Mouse (Mus musculus) kidney, embryonic 14.5 days (tissue): ENCODE results near the gene Map4k1. TPM values are rescaled to one million over a fixed set of nuclear protein-coding genes. Genes with fewer than 3 reads are reported as not detected.

ENCODE experiments used
- ATAC-seq: fragments of 200-750 bp; cut with Nextera tagmentation; 2 replicates; pipeline ENCODE4 v1.8.0; 2017; ENCODE audit warnings: moderate number of reproducible peaks, mild to moderate bottlenecking, moderate TSS enrichment, moderate library complexity; ENCODE audit not compliant: low FRiP score, low TSS enrichment
- H3K27ac ChIP-seq: fragments of 300-500 bp; sonication (generic); 2 replicates; pipeline ENCODE4 v1.5.1; 2014; ENCODE audit warnings: low read depth, mild to moderate bottlenecking, low read length, moderate library complexity, mixed read lengths
- H3K27me3 ChIP-seq: fragments of 300-500 bp; sonication (generic); 2 replicates; pipeline ENCODE4 v1.6.1; 2014; ENCODE audit warnings: mild to moderate bottlenecking, low read length; ENCODE audit not compliant: control insufficient read depth, insufficient read depth
- H3K36me3 ChIP-seq: fragments of 300-500 bp; sonication (generic); 2 replicates; pipeline ENCODE4 v1.6.1; 2014; ENCODE audit warnings: low read length, mixed read lengths; ENCODE audit not compliant: control insufficient read depth, insufficient read depth
- H3K4me1 ChIP-seq: fragments of 300-500 bp; sonication (generic); 2 replicates; pipeline ENCODE4 v1.6.1; 2014; ENCODE audit warnings: low read length, mixed read lengths; ENCODE audit not compliant: control insufficient read depth, insufficient read depth
- H3K4me2 ChIP-seq: fragments of 300-500 bp; sonication (generic); replicated peaks from 2 replicates; pipeline ENCODE4 v1.6.1; 2014; ENCODE audit warnings: low read depth, mild to moderate bottlenecking, low read length
- H3K4me3 ChIP-seq: fragments of 300-500 bp; sonication (generic); 2 replicates; pipeline ENCODE4 v1.5.1; 2014; ENCODE audit warnings: mild to moderate bottlenecking, low read length
- H3K9ac ChIP-seq: fragments of 300-500 bp; sonication (generic); 2 replicates; pipeline ENCODE4 v1.6.1; 2014; ENCODE audit warnings: low read depth, mild to moderate bottlenecking, low read length, moderate library complexity
- H3K9me3 ChIP-seq: fragments of 300-500 bp; sonication (generic); 2 replicates; pipeline ENCODE4 v1.6.1; 2016; ENCODE audit warnings: low read length; ENCODE audit not compliant: control insufficient read depth
- WGBS: fragments of 180-500 bp; shearing (Covaris S2); extraction: QIAGEN DNeasy Blood & Tissue Kit; methylation state at CpG from one replicate; pipeline ENCODE4 v1.1.7; 2014; 5-methylcytosine and 5-hydroxymethylcytosine counted together
- polyA plus RNA-seq: library from polyadenylated mRNA; unstranded; fragments of >200 nt; fragmentation: Nextera tagmentation; extraction: Ambion mirVana; gene quantifications from 2 replicates; pipeline ENCODE4 v1.2.1, GENCODE M21; 2014

Gene Map4k1
- polyA plus RNA-seq, 1 experiment from 2014 or later, result 12.6 TPM

- H3K9ac ChIP-seq, result no peak overlapping the region
- 82% methylated on average over 9 of the region's 9 CpGs for WGBS
- no peaks in the 10 kb centered on the region for H3K9me3 ChIP-seq
- no peaks in the 10 kb centered on the region for H3K27me3 ChIP-seq
- no peak overlapping the region for H3K4me3 ChIP-seq
- H3K27ac ChIP-seq, result no peak overlapping the region
- no peak for ATAC-seq
- no peaks in the 10 kb centered on the region for H3K36me3 ChIP-seq
- no peak overlapping the region for H3K4me2 ChIP-seq
- no peaks in the 10 kb centered on the region for H3K4me1 ChIP-seq
These were observed 25.6 kb downstream of the Map4k1 start for GRCm38 (mm10) chr7:29007224-29008101.

- H3K27ac ChIP-seq, result no peak overlapping the region
- no peaks in the 10 kb centered on the region for H3K4me1 ChIP-seq
- no peak overlapping the region for H3K4me3 ChIP-seq
- no peaks in the 10 kb centered on the region for H3K36me3 ChIP-seq
- no peak for ATAC-seq
- H3K9ac ChIP-seq, result no peak overlapping the region
- no peaks in the 10 kb centered on the region for H3K9me3 ChIP-seq
- H3K4me2 ChIP-seq, result no peak overlapping the region
- H3K27me3 ChIP-seq, result no peaks in the 10 kb centered on the region
- WGBS, result 94% methylated on average over 10 of the region's 10 CpGs
These were observed 26.3 kb downstream of the Map4k1 start for GRCm38 (mm10) chr7:29008171-29008570.

- ATAC-seq, result no peak
- H3K36me3 ChIP-seq, result no peaks in the 10 kb centered on the region
- H3K9me3 ChIP-seq, result no peaks in the 10 kb centered on the region
- 76% methylated on average over 9 of the region's 9 CpGs for WGBS
- no peak overlapping the region for H3K4me3 ChIP-seq
- no peak overlapping the region for H3K4me2 ChIP-seq
- H3K4me1 ChIP-seq, result no peaks in the 10 kb centered on the region
- H3K9ac ChIP-seq, result no peak overlapping the region
- H3K27ac ChIP-seq, result no peak overlapping the region
- no peaks in the 10 kb centered on the region for H3K27me3 ChIP-seq
These were observed 26.9 kb downstream of the Map4k1 start for GRCm38 (mm10) chr7:29008714-29009113.

GRCm38 (mm10) chr7:29014984-29015383 is 33.1 kb downstream of the Map4k1 start:
- Histone ChIP-seq H3K4me1 (peaks cover 5% of the 10 kb centered on the region; the same call in 1 of the 2 replicates), H3K4me3 (no peak overlapping the region), H3K27ac (no peak overlapping the region), H3K4me2 (no peak overlapping the region), H3K9ac (no peak overlapping the region), H3K9me3 (0 out of 2 replicates have a peak, but pooled peaks cover 3% of the 10 kb centered on the region), H3K36me3 (no peaks in the 10 kb centered on the region), H3K27me3 (peaks cover 24% of the 10 kb centered on the region)
- no peak for ATAC-seq
- WGBS, result 86% methylated on average over 1 of the region's 1 CpGs

- no peak for ATAC-seq
- H3K36me3 ChIP-seq, result no peaks in the 10 kb centered on the region
- WGBS, result 89% methylated on average over 7 of the region's 7 CpGs
- H3K27me3 ChIP-seq, result peaks cover 27% of the 10 kb centered on the region
- H3K4me3 ChIP-seq, result no peak overlapping the region
- H3K4me1 ChIP-seq, result peaks cover 5% of the 10 kb centered on the region; the same call in 1 of the 2 replicates
- 0 out of 2 replicates have a peak, but pooled peaks cover 3% of the 10 kb centered on the region for H3K9me3 ChIP-seq
- no peak overlapping the region for H3K4me2 ChIP-seq
- no peak overlapping the region for H3K27ac ChIP-seq
- no peak overlapping the region for H3K9ac ChIP-seq
These were observed 34.6 kb downstream of the Map4k1 start for GRCm38 (mm10) chr7:29016440-29016839.

- Histone ChIP-seq H3K36me3 (no peaks in the 10 kb centered on the region), H3K27me3 (peaks cover 27% of the 10 kb centered on the region), H3K4me3 (no peak overlapping the region), H3K4me2 (no peak overlapping the region), H3K9ac (no peak overlapping the region), H3K27ac (no peak overlapping the region), H3K4me1 (peaks cover 5% of the 10 kb centered on the region; the same call in 1 of the 2 replicates), H3K9me3 (0 out of 2 replicates have a peak, but pooled peaks cover 3% of the 10 kb centered on the region)
- WGBS, result 81% methylated on average over 7 of the region's 7 CpGs
- no peak for ATAC-seq
These were observed 35.4 kb downstream of the Map4k1 start for GRCm38 (mm10) chr7:29017222-29017621.

- 3% methylated on average over 84 of the region's 88 CpGs for WGBS
- peak overlapping the region; percentile 40; the same call in 1 of the 2 replicates for H3K9ac ChIP-seq
- peaks cover 5% of the 10 kb centered on the region; the same call in 1 of the 2 replicates for H3K4me1 ChIP-seq
- H3K4me3 ChIP-seq, result peak overlapping the region; percentile 38
- 0 out of 2 replicates have a peak, but pooled peaks cover 3% of the 10 kb centered on the region for H3K9me3 ChIP-seq
- peaks cover 27% of the 10 kb centered on the region for H3K27me3 ChIP-seq
- peak overlapping the region; percentile 74 for H3K4me2 ChIP-seq
- H3K36me3 ChIP-seq, result no peaks in the 10 kb centered on the region
- ATAC-seq, result no peak; the same call in 1 of the 2 replicates
- H3K27ac ChIP-seq, result no peak overlapping the region
These were observed 37.8 kb downstream of the Map4k1 start for GRCm38 (mm10) chr7:29019447-29020220.

- Histone ChIP-seq H3K4me2 (no peak overlapping the region), H3K27ac (no peak overlapping the region), H3K36me3 (no peaks in the 10 kb centered on the region), H3K9me3 (no peaks in the 10 kb centered on the region), H3K4me1 (peaks cover 5% of the 10 kb centered on the region; the same call in 1 of the 2 replicates), H3K4me3 (no peak overlapping the region), H3K27me3 (peaks cover 27% of the 10 kb centered on the region), H3K9ac (no peak overlapping the region)
- ATAC-seq, result no peak
- 90% methylated on average over 8 of the region's 8 CpGs for WGBS
These were observed 40.6 kb downstream of the Map4k1 start for GRCm38 (mm10) chr7:29022479-29022878.
